Mouse (Mus musculus) bone marrow macrophage, adult 2 months (primary cell): Measurements from ENCODE around the gene Foxm1. TPM values are rescaled to one million over a fixed set of nuclear protein-coding genes. Genes with fewer than 3 reads are reported as not detected.

Source experiments
- H3K27ac ChIP-seq: 2 replicates; pipeline ENCODE4 v1.5.1; 2012; ENCODE audit warnings: low read depth, low read length; ENCODE audit not compliant: insufficient read depth
- H3K4me1 ChIP-seq: 2 replicates; pipeline ENCODE4 v1.6.1; 2012; ENCODE audit warnings: low read length; ENCODE audit not compliant: control insufficient read depth, insufficient read depth
- H3K4me3 ChIP-seq: 2 replicates; pipeline ENCODE4 v1.5.1; 2012; ENCODE audit warnings: mild to moderate bottlenecking, low read length, moderate library complexity; ENCODE audit not compliant: insufficient read depth
- CTCF ChIP-seq: IDR thresholded peaks from 2 replicates; pipeline ENCODE4 v1.5.1; 2012; ENCODE audit warnings: low read depth, mild to moderate bottlenecking, low read length, moderate library complexity
- POLR2A ChIP-seq: IDR thresholded peaks from 2 replicates; pipeline ENCODE4 v1.6.1; 2012; ENCODE audit warnings: mild to moderate bottlenecking, low read depth, low read length, borderline replicate concordance
- polyA plus RNA-seq: library from polyadenylated mRNA; stranded (reverse); fragments of >200 nt; gene quantifications from 2 replicates; pipeline ENCODE4 v1.2.4, GENCODE M21; 2012; ENCODE audit not compliant: missing spikeins, insufficient read depth, insufficient read length

Gene Foxm1
- polyA plus RNA-seq, 1 experiment = 31.7 TPM

DNA sequence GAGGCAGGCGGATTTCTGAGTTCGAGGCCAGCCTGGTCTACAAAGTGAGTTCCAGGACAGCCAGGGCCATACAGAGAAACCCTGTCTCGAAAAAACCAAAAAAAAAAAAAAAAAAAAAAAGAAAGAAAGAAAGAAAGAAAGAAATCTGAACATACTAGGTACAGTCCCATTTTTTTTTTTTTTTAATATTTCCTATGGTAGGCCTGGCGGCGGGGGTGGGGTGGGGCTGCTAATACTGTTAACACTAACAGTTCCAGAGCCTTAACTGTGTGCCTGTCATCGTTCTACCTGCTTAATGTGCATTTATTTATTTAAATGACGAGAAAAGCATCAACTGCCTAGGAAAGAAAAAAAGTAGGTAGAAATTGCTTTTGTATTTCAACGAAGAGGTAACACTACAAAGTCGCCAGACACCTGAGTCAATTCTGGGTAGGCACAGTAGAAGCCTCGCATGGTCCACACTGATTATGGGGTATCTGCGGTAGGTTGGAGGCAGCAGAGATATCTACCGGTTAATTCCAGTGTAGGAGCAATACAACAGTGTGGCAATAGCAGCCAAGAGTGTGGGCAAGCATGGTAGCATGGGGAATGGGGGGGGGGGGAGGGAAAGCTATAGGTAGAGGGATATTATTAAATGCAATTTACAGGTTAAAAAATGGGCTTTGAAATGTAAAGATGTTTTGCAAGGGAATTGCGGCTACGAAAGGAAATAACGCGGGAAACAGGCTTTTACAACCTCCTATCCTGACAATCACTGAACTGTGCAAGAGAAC, 60.9 kb downstream of the Foxm1 start:
- peaks cover 8% of the 10 kb centered on the region; the same call in 1 of the 2 replicates for H3K4me1 ChIP-seq
- peak overlapping the region; percentile 92 for H3K4me3 ChIP-seq
- H3K27ac ChIP-seq = peak overlapping the region; percentile 92; the same call in 1 of the 2 replicates
- TF ChIP-seq CTCF (no peak), POLR2A (no peak)

DNA sequence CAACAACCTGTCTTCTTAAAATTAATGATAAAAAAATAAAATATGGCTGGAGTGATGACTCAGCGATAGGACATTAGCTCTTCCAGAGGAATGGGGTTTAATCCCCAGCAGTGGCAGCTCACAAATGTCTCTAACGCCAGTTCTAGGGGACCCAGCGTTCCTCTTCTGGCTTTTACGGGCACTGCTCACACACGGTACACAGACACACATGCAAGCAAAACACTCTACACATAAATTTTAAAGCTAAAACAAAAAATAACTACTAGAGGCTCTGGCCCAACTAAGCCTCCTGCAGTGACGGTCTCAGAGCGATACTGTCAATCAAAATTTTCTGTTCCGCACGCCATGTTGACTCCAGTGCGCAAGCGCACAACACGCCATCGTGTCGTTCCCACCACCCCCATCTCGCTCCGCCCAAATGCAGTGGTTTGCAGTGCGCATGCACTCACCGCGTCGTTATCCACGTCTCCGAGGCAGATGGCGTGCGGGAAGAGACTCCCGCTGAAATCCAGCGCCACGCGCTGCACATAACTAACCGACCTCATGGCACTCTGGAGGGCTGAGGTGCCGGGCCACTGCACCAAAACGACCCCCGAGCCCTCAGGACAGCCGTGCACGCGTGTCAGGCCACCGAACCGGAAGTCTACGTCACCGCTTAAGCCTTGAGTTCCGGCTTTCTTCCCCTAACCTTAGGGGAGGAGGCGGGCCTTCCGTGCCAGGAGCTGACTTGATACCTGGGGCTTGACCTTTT, 61.7 kb downstream of the Foxm1 start, which contains the start of gene Itfg2:
TSS of gene Itfg2 (minus strand) at position 663 of the 751 bp plus-strand sequence.
- Histone ChIP-seq H3K4me1 (peaks cover 8% of the 10 kb centered on the region; the same call in 1 of the 2 replicates), H3K27ac (peak within 1 kb of the TSS; percentile 92), H3K4me3 (peak within 1 kb of the TSS; percentile 92)
- TF ChIP-seq POLR2A (no peak), CTCF (no peak)

DNA sequence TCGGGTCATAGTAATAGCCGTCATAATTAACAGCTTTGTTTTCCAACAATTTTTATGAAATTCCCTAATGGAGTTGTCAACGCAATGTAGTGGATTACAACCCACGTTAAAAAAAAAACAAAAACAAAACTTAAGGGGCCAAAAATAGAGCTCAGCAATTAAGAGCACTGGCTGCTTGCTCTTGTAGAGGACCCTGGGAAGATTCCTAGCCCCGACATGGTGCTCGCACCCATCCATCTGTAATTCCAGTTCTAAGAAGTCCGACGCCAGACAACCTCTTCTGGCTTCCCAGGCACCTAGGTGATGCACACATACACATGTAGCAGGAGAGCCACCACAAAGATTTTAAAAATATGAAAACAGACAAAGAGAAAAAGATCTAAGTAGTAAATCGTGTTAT, 62.3 kb downstream of the Foxm1 start:
- TF ChIP-seq CTCF (no peak), POLR2A (no peak)
- Histone ChIP-seq H3K4me1 (peaks cover 8% of the 10 kb centered on the region; the same call in 1 of the 2 replicates), H3K27ac (peak overlapping the region; percentile 92; the same call in 1 of the 2 replicates), H3K4me3 (peak overlapping the region; percentile 92)

Other genes starting within 250 kb of the Foxm1 start
- 0.65 and 1.7 TPM in 2 replicates for gene Tspan9, start 219.4 kb upstream of the Foxm1 start, polyA plus RNA-seq
- gene Tead4, start 62.1 kb upstream of the Foxm1 start, polyA plus RNA-seq = not detected in 2 replicates
- 3.9 and 5.2 TPM in 2 replicates for gene Tulp3, start 7.1 kb upstream of the Foxm1 start, polyA plus RNA-seq
- 27.3 and 33.3 TPM in 2 replicates for gene Rhno1, start 56 bp upstream of the Foxm1 start, polyA plus RNA-seq
- gene Tex52, start 12.5 kb downstream of the Foxm1 start, polyA plus RNA-seq = not detected in 2 replicates
- not detected in 2 replicates for gene Gm44596, start 12.5 kb downstream of the Foxm1 start, polyA plus RNA-seq
- not detected in 2 replicates for gene Nrip2, start 36.3 kb downstream of the Foxm1 start, polyA plus RNA-seq
- 5.5 and 6.8 TPM in 2 replicates for gene Itfg2, start 62.0 kb downstream of the Foxm1 start, polyA plus RNA-seq
- 28.9 and 32.7 TPM in 2 replicates for gene Fkbp4, start 75.7 kb downstream of the Foxm1 start, polyA plus RNA-seq
- gene Pzp, start 163.8 kb downstream of the Foxm1 start, polyA plus RNA-seq = not detected in 2 replicates
- 0.84 TPM in 1 of 2 replicates, not detected in the other for gene A2ml1, start 218.6 kb downstream of the Foxm1 start, polyA plus RNA-seq